Mouse (Mus musculus): ENCODE results near the gene Syt13. TPM values are rescaled to one million over a fixed set of nuclear protein-coding genes. Genes with fewer than 3 reads are reported as not detected.

The Syt13 gene
- polyA plus RNA-seq, 1 experiment, result 125 TPM

DNA sequence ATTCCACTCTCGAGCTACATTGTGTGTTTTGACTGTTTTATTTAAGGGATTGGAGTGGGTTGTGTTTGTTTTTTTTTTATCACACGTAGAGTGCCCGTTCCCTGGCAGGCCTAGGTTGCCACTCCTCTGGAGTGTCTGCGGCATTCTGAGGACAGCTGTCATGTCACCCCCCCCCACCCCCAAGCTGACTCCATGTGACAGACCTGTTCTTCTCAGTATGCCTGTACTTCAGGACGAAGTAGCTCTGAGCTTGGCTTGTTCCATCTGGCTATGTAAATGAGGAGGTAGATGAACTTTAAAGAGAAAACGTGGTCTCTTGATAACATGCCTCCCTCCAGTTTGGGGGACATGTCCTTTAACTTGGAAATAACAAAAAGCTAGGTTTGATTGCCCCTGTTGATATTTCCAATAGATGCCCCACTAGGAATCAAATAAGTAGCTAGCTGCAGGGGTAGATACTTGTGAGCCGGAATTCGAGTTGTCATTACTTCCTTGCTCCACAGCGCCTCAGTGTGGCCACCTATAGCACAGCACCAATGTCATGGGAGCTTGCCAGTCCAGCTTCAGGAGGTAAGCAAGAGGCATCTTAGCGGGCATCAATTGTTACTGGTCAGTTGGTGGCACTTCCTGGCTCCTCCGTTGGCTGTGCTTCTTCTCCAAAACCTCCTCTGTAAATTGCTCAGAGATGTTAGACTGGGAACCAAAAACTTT is 39.7 kb downstream of the Syt13 start:
- peak; percentile 71 for TF ChIP-seq CTCF (IDR thresholded peaks at IDR 0.05; ENCODE audit: control insufficient read depth, insufficient read depth, insufficient read length)
- TF ChIP-seq MYOG (IDR thresholded peaks at IDR 0.05; ENCODE audit: control insufficient read depth, extremely low read depth, insufficient read length), result no peak
- TF ChIP-seq MYOD1 (IDR thresholded peaks at IDR 0.05; ENCODE audit: control insufficient read depth, insufficient read length, low read depth), result no peak
- no peak for TF ChIP-seq MAX (IDR thresholded peaks at IDR 0.05)
- Histone ChIP-seq H3K4me3 (ENCODE audit: insufficient read depth, poor library complexity, severe bottlenecking) (no peak overlapping the region), H3K79me2 (ENCODE audit: control insufficient read depth, insufficient read depth) (no peaks in the 10 kb centered on the region), H3K27me3 (ENCODE audit: control insufficient read depth, insufficient read depth, insufficient read length) (no peaks in the 10 kb centered on the region), H3K36me3 (ENCODE audit: control insufficient read depth, insufficient read depth) (peaks cover 61% of the 10 kb centered on the region), H3ac (ENCODE audit: control insufficient read depth, insufficient read length, low read depth) (no peak overlapping the region), H3K79me3 (ENCODE audit: low read depth) (no peaks in the 10 kb centered on the region)

DNA sequence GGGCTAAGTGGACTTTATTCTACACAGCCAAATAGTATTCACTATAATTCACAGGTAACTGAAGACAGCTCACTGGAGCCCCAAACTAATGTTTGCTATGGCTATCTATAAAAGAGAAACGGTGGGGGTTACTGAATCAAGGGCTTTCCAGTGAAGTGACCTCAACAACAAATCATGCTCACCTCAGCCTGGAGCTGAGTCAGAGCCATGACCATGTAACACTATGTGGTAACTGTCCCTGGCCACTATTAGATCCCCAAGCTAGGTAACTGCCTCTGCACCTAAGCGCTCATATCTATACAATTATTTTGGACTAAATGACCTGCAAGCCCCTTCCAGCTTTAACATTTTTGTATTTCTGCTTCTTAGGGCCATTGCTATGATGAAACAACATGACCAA is 42.0 kb downstream of the Syt13 start:
- TF ChIP-seq FOSL1 (IDR thresholded peaks at IDR 0.05; ENCODE audit: insufficient read depth, low read length, poor library complexity, severe bottlenecking) (no peak), CEBPB (IDR thresholded peaks at IDR 0.05; ENCODE audit: low read depth) (no peak), USF1 (IDR thresholded peaks at IDR 0.05; ENCODE audit: low read depth) (no peak), MYOD1 (IDR thresholded peaks at IDR 0.05; ENCODE audit: control insufficient read depth, insufficient read length, low read depth) (no peak), MAX (IDR thresholded peaks at IDR 0.05) (no peak), CTCF (IDR thresholded peaks at IDR 0.05; ENCODE audit: control insufficient read depth, insufficient read depth, insufficient read length) (no peak), MYOG (IDR thresholded peaks at IDR 0.05; ENCODE audit: control insufficient read depth, extremely low read depth, insufficient read length) (no peak)

DNA sequence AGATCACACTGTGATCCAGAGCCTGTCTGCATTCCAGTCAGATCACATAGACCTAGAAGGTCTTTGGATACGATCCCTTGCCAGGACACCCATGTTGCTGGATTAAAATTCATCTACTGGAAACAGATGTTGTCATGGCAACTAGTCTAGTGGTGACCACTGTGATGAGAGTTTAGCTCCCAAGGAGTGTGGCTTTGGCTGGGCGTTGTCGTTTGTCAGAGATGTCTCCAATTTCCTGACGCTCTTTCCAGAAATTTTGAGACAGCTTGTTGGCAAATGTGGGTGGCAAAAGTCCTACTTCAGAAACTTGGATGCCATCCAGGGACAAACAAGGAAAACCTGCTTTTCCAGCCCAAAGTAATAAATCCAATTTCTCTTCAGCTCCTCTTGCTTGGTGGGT is 43.7 kb downstream of the Syt13 start:
- Histone ChIP-seq H3K4me3 (ENCODE audit: insufficient read depth, poor library complexity, severe bottlenecking) (no peak overlapping the region), H3K36me3 (ENCODE audit: control insufficient read depth, insufficient read depth) (peaks cover 27% of the 10 kb centered on the region), H3ac (ENCODE audit: control insufficient read depth, insufficient read length, low read depth) (no peak overlapping the region), H3K27me3 (ENCODE audit: control insufficient read depth, insufficient read depth, insufficient read length) (no peaks in the 10 kb centered on the region), H3K79me2 (ENCODE audit: control insufficient read depth, insufficient read depth) (no peaks in the 10 kb centered on the region), H3K79me3 (ENCODE audit: low read depth) (no peaks in the 10 kb centered on the region)
- TF ChIP-seq MAX (IDR thresholded peaks at IDR 0.05) (no peak), MYOD1 (IDR thresholded peaks at IDR 0.05; ENCODE audit: control insufficient read depth, insufficient read length, low read depth) (no peak), USF1 (IDR thresholded peaks at IDR 0.05; ENCODE audit: low read depth) (no peak)

More for the DNA sequence above, 42.0 kb downstream of the Syt13 start:
- H3K79me2 ChIP-seq (ENCODE audit: control insufficient read depth, insufficient read depth), result no peaks in the 10 kb centered on the region
- H3K4me3 ChIP-seq (ENCODE audit: insufficient read depth, poor library complexity, severe bottlenecking), result no peak overlapping the region
- no peaks in the 10 kb centered on the region for H3K27me3 ChIP-seq (ENCODE audit: control insufficient read depth, insufficient read depth, insufficient read length)
- no peaks in the 10 kb centered on the region for H3K79me3 ChIP-seq (ENCODE audit: low read depth)
- H3K36me3 ChIP-seq (ENCODE audit: control insufficient read depth, insufficient read depth), result peaks cover 44% of the 10 kb centered on the region
- H3ac ChIP-seq (ENCODE audit: control insufficient read depth, insufficient read length, low read depth), result no peak overlapping the region

DNA sequence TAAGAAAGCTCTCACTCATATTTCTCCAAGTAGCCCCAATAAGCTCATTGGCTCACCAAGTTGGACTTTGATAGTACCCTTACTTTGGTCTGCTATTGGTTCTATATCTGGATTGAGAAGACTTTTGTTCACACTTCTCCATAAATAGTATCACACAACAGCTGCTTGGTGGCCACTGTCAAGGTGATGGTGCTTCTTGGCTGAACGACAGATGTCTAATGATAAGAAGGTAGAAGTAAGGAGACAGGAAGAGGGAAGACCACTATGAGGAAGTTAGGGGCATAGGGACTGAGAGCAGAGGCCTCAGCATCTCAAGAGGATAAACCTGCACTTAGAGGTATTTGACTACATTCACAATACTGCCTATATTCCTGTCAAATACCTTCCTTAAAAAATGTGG is 49.4 kb downstream of the Syt13 start:
- H3K4me3 ChIP-seq (ENCODE audit: insufficient read depth, poor library complexity, severe bottlenecking), result no peak overlapping the region
- TF ChIP-seq FOSL1 (IDR thresholded peaks at IDR 0.05; ENCODE audit: insufficient read depth, low read length, poor library complexity, severe bottlenecking) (no peak), CTCF (IDR thresholded peaks at IDR 0.05; ENCODE audit: control insufficient read depth, insufficient read depth, insufficient read length) (no peak), MAX (IDR thresholded peaks at IDR 0.05) (no peak)
- H3K79me2 ChIP-seq (ENCODE audit: control insufficient read depth, insufficient read depth), result no peaks in the 10 kb centered on the region
- H3K79me3 ChIP-seq (ENCODE audit: low read depth), result no peaks in the 10 kb centered on the region
- no peaks in the 10 kb centered on the region for H3K27me3 ChIP-seq (ENCODE audit: control insufficient read depth, insufficient read depth, insufficient read length)
- no peaks in the 10 kb centered on the region for H3K36me3 ChIP-seq (ENCODE audit: control insufficient read depth, insufficient read depth)
- no peak overlapping the region for H3ac ChIP-seq (ENCODE audit: control insufficient read depth, insufficient read length, low read depth)

DNA sequence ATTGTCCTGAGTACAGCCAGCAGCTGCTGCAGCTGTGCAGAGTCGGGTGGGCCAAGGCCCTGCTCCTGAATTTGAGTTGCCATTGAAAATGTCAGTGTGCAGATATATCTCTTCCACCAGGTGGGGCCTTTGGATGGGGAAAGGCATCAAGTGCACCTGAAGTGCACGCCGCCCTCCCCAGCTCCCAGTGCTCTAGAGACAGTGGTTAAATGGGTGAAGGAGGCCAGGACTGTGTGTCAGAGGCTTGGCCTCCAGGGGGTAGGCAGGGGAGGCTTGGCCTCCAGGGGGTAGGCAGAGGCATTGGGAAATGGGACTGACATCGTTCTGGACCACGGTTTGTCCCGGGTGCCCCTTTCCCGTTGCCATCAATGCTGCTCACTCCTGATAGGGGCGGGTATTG is 51.4 kb downstream of the Syt13 start:
- Histone ChIP-seq H3K79me3 (ENCODE audit: low read depth) (no peaks in the 10 kb centered on the region), H3K27me3 (ENCODE audit: control insufficient read depth, insufficient read depth, insufficient read length) (no peaks in the 10 kb centered on the region), H3K79me2 (ENCODE audit: control insufficient read depth, insufficient read depth) (no peaks in the 10 kb centered on the region), H3ac (ENCODE audit: control insufficient read depth, insufficient read length, low read depth) (no peak overlapping the region), H3K36me3 (ENCODE audit: control insufficient read depth, insufficient read depth) (no peaks in the 10 kb centered on the region), H3K4me3 (ENCODE audit: insufficient read depth, poor library complexity, severe bottlenecking) (no peak overlapping the region)
- TF ChIP-seq MYOD1 (IDR thresholded peaks at IDR 0.05; ENCODE audit: control insufficient read depth, insufficient read length, low read depth) (no peak), CEBPB (IDR thresholded peaks at IDR 0.05; ENCODE audit: low read depth) (no peak), FOSL1 (IDR thresholded peaks at IDR 0.05; ENCODE audit: insufficient read depth, low read length, poor library complexity, severe bottlenecking) (no peak), MAX (IDR thresholded peaks at IDR 0.05) (no peak)

DNA sequence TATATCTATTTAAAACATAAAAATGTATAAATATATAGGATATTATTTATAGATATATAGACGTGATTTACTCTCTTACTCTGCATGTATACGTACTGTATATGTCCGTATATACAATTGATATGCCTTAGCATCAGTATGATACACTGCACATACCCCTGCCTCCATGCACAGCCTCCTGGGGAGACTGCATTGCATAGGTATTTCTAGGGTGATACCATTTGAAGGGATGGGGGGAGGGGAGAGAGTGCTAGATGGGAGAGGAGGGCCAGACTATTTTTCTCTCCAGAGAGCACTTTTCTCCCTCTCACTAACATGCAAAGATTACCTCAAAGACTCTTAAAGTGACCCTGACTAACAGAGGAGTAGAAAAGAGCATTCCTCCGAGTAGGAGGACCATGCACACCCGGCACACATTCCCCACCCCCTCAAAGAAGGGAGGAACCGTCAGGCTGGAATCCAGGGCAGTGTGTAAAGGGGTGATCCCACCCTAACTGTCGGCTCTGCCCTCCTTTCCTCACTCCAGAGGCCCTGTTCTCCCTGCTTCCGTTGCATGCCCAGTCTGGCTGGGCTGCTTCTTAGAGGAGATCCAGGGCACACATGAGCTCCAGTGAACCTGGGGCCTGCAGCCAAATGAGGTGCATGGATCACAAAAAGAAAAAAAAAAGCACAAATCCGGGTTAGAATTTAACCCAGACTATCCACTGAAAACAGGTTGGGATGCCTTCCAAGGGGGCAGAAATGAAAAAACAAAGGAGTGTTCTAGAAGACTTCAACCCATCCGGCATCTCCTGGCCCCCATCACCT is 52.3 kb downstream of the Syt13 start:
- Histone ChIP-seq H3K36me3 (ENCODE audit: control insufficient read depth, insufficient read depth) (no peaks in the 10 kb centered on the region), H3K27me3 (ENCODE audit: control insufficient read depth, insufficient read depth, insufficient read length) (no peaks in the 10 kb centered on the region), H3K4me3 (ENCODE audit: insufficient read depth, poor library complexity, severe bottlenecking) (no peak overlapping the region), H3ac (ENCODE audit: control insufficient read depth, insufficient read length, low read depth) (no peak overlapping the region), H3K79me3 (ENCODE audit: low read depth) (no peaks in the 10 kb centered on the region), H3K79me2 (ENCODE audit: control insufficient read depth, insufficient read depth) (no peaks in the 10 kb centered on the region)
- TF ChIP-seq MAX (IDR thresholded peaks at IDR 0.05), result no peak
- TF ChIP-seq FOSL1 (IDR thresholded peaks at IDR 0.05; ENCODE audit: insufficient read depth, low read length, poor library complexity, severe bottlenecking), result no peak
- TF ChIP-seq MYOD1 (IDR thresholded peaks at IDR 0.05; ENCODE audit: control insufficient read depth, insufficient read length, low read depth), result no peak
- TF ChIP-seq CEBPB (IDR thresholded peaks at IDR 0.05; ENCODE audit: low read depth), result no peak
- TF ChIP-seq CTCF (IDR thresholded peaks at IDR 0.05; ENCODE audit: control insufficient read depth, insufficient read depth, insufficient read length), result no peak
- TF ChIP-seq MYOG (IDR thresholded peaks at IDR 0.05; ENCODE audit: control insufficient read depth, extremely low read depth, insufficient read length), result no peak
- TF ChIP-seq USF1 (IDR thresholded peaks at IDR 0.05; ENCODE audit: low read depth), result no peak

Data from C2C12 (cell line).